Mouse (Mus musculus): Measurements from ENCODE around the gene Olfr894.
"Not testable (repeated sequence)": the region's sequence is repeated elsewhere in the genome, so short reads cannot be mapped to it uniquely, and the experiment has no call there.

The Olfr894 gene

GRCm38 (mm10) chr9:38217755-38218154, at the start of gene Olfr894:
Gene Olfr894, plus strand, starts transcription at chr9:38218055.
- no peak for DNase-seq

- DNase-seq, result not testable (repeated sequence)
Observed at GRCm38 (mm10) chr9:38168341-38168740, 49.5 kb upstream of the Olfr894 start.

GRCm38 (mm10) chr9:38180721-38181120, 37.1 kb upstream of the Olfr894 start, which contains the start of gene Olfr891:
Gene Olfr891, minus strand, starts transcription at chr9:38180821.
- DNase-seq, result no peak

- DNase-seq, result no peak
Observed at GRCm38 (mm10) chr9:38208065-38208464, 9.8 kb upstream of the Olfr894 start, which contains the start of gene Olfr893. Gene Olfr893, plus strand, starts transcription at chr9:38208365.

- DNase-seq, result no peak
Observed at GRCm38 (mm10) chr9:38252474-38252873, 34.6 kb downstream of the Olfr894 start, which contains the start of gene Olfr143. Gene Olfr143, plus strand, starts transcription at chr9:38252774.

GRCm38 (mm10) chr9:38267551-38267950, 49.7 kb downstream of the Olfr894 start, which contains the start of gene Olfr895:
Gene Olfr895, plus strand, starts transcription at chr9:38267851.
- no peak for DNase-seq
